Mouse (Mus musculus) urinary bladder, adult 18-20 months (tissue): Measurements from ENCODE around the gene Pkp2.
"Not testable (repeated sequence)": the region's sequence is repeated elsewhere in the genome, so short reads cannot be mapped to it uniquely, and the experiment has no call there.

Experiments used
- DNase-seq, 2 experiments: peaks; one replicate each; pipeline ENCODE4 v3.0.0; 2022; ENCODE audit warnings: low spot score in 2 of 2, mixed read lengths in 2 of 2

The Pkp2 gene

GRCm38 (mm10) chr16:16213079-16213760, at the start of gene Pkp2:
TSS of gene Pkp2 (plus strand) at chr16:16213318.
- peak; percentile 22 to 50 for DNase-seq

GRCm38 (mm10) chr16:16197374-16197773, 15.7 kb upstream of the Pkp2 start:
- no peak for DNase-seq

DNA sequence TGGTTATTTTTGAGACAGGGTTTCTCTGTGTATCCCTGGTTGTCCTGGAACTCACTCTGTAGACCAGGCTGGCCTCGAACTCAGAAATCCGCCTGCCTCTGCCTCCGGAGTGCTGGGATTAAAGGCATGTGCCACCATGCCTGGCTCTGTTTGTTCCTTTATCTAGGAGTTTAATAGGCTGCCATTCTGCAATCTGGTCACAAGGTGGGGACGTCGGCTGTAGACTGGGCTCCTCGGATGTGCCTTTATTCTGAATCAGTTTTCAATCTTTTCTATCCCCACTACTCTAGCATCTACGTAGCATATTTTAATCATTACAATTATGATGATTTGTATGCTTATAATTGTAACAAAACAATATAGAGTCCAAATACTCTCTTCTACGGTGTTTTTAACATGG, 11.1 kb upstream of the Pkp2 start:
- not testable (repeated sequence) for DNase-seq

DNA sequence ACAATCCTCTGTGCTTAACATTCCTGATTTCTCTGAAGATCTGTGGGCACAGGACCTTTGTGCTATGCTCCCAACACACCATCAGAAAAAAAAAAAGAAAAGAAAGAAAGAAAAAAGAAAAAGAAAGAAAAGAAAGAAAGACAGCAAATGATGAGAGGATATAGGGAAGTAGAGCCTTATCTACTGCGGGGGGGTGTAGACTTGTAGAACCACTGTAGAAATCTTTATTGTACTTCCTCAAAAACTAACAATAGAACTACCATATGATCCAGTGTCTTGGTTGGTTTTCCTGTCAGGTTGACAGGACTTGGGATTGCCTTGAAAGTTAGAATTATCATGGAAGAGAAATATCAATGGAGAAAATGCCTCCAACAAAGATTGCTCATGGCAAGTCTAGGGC, 8.5 kb upstream of the Pkp2 start:
- no peak for DNase-seq

DNA sequence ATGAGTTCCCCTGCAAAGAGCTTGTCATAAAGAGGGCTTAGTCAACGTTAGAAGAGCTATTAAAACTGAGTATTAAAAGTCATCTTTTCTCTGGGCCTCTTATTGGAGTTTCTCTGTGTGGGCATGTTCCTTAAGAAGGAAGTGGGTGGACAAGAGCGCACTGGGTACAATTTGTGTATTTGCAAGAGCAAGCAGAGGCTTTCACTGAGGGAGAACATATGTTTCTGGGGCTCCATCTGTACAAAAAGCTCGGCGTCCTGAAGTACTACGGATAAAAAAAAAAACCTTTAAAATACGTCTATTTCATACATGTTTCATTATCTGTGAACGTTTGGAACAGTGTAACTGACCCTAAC, 417 bp upstream of the Pkp2 start:
- DNase-seq = no peak

DNA sequence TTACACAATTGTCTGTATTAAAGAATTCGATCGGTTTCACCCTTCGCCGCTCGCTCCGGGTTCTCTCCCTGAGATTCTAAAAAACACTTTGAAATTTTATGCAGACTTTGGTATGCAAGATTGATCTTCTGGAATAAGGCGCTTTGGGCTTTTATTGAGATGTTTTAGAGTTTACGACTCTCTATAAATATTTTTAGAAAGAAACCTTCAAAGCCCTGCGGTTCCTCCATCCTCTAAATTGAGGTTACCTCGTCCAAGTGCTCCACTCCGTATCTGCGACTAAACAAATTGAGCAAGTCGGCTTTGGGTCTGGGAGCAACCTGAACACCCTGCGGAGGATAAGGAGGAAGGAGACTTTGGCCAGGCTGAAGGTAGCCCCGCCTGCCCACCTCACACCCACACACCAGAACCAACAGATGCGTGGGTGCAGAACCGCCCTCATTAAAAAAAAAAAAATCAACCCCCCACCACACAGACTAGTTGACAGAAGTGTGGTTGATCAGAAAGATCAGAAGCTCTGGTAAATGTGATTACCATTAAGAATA, 715 bp downstream of the Pkp2 start:
- no peak for DNase-seq

DNA sequence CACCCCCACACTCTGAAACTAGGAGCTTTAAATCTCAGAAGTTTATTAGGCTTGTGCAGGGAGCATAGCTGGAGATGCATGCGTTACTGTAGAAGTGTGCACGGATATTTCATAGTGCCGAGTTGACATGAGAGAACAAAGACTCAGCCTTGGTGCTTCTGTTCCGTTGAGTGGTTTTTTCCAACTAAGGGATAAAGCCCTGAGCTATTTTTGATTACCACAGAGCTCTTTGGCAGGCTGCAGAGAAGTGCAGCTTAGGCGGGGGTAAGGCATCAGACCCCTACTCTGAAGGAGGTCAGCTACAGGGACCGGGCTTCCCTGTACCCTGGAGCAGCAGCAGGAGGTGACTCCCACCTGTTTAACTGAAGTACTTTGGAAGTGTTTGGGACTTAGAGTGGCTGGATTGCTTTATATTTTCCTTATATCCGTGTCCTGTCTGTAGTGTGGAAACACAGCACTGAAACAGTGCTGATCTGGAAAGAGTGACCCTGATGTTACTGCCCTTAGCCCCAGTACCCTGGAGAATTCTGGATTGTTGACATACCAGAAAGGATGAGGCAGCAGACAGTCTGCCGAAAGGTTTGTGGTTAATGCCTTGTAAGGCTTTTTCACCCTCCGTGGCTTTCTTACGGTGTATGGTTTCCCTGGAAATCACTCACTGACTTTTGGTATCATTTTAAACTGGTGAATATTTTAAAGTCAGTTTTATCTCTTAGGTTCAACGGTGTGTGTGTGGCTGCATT, 2.7 kb downstream of the Pkp2 start:
- DNase-seq = no peak

- no peak for DNase-seq
These were observed 3.8 kb downstream of the Pkp2 start for GRCm38 (mm10) chr16:16216934-16217333.

- no peak for DNase-seq
These were observed 6.7 kb downstream of the Pkp2 start for GRCm38 (mm10) chr16:16219835-16220234.

DNA sequence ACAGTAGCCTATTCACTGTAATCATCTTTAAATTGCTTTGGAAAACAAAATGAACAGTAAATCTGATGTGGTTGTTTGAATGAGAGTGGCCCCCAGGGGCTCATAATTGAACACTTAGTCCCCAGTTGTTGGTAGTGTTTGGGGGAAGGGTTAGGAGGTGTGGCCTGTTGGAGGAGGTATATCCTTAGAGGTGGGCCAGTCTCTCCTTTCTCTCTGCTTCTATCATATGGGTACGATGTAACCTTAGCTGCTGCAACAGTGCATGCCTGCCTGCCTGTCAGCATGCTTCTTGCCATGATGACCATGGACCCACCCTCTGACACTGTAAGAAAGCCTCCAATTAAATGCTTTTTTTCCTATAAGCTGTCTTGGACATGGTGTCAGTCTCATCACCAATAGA, 9.5 kb downstream of the Pkp2 start:
- no peak for DNase-seq

- peak in 1 of 2 experiments; percentile 25 for DNase-seq
These were observed 11.4 kb downstream of the Pkp2 start for GRCm38 (mm10) chr16:16224506-16224924.

- no peak for DNase-seq
These were observed 12.7 kb downstream of the Pkp2 start for GRCm38 (mm10) chr16:16225828-16226227.

- no peak for DNase-seq
These were observed 17.3 kb downstream of the Pkp2 start for GRCm38 (mm10) chr16:16230439-16230838.

DNA sequence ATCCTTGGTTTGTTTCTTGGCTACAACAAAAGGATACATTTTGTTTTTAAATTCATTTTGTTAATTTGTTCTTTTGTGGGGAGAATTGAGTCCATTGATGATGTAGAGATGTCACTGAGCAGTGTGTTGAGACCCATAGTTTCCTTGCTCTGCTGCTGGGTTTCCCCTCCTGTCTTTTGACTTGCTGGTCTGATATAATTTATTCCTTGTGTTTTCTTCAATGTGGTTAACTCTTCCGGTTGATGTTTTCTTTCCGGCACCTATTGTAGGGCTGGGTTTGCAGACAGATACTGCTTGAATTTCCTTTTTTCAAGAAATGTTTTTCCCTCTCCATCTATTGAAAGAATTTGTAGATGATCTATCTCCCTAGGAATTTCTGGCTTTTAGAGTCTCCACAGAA, 20.8 kb downstream of the Pkp2 start:
- DNase-seq = no peak

DNA sequence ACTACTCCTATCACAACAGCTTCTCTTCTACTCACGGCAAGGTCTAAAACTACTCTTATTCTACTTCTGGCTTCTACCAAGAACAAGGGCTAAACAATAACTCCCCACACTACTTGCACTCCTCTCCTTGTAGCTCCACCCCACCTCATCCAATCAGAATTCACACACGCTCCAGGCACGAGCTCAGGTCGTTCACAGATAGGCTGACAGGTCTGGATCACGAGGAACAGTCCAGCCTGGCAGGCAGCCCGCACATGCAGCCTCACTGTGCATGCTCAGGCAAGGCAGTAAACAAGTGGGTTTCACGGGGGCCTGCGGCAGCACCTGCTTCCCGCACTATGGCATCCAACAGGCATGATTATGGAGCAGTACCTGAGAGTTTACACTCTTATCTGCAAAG, 23.6 kb downstream of the Pkp2 start:
- DNase-seq = not testable (repeated sequence)

GRCm38 (mm10) chr16:16238356-16238755, 25.2 kb downstream of the Pkp2 start:
- DNase-seq = no peak

DNA sequence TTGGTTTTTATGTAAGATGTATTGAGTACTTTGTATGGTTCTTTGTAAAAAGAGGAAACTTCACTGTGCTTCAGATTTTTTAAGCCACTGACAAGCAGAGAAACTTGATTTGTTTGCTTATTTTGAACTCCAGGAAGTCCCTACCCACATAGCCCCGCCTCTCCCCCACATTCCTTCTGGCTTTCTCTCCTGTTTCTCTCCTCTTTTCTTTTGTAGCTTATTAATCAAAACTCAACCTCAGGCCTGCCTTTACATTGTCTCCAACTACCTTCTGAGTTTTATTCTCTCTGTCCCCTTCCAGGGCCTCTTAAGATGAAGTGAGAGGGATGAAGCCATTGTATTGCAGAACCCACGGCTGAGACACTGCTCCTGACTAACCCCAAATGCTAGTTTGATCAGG, 31.6 kb downstream of the Pkp2 start:
- no peak for DNase-seq

- no peak for DNase-seq
These were observed 37.4 kb downstream of the Pkp2 start for GRCm38 (mm10) chr16:16250470-16250869.

- no peak for DNase-seq
These were observed 40.4 kb downstream of the Pkp2 start for GRCm38 (mm10) chr16:16253326-16254074.

DNA sequence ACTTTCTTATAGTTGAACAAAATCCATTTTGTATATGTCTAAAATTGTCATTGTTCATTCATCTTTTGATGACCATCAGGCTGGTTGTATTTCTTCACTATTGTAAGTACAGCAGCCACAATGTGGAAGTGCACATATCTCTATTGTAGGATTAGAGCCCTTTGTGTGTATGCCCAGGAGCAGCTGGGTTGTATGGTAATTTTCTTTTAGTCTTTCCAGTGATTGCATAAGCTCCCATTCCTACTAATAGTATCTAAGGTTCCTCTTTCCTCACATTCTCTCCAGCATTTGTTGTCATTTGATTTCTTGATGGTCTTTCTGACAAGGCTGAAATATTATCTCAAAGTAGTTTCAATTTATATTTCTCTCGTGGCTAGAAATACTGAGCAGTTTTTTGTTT, 42.1 kb downstream of the Pkp2 start:
- DNase-seq = no peak

DNA sequence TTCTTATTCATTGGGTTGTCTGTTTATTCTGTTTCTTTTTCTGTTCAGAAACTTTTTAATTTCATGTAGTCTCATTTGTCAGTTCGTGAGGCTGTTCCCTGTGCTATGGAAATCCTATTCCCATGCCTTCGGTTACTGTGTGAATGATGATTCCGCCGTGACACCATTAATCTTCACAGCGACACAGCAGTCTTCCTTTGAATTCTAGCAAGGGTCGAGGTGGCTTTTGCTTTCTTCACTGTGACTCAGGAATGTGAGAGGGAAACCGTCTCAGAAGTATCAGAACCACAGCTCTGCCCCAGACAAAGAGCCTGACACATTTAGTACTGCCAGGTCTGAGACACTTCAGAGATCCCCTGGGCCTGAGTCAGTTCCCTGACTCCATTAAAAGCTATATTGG, 42.8 kb downstream of the Pkp2 start:
- DNase-seq = no peak

- DNase-seq = no peak
These were observed 43.6 kb downstream of the Pkp2 start for GRCm38 (mm10) chr16:16256672-16257071.
